Mouse (Mus musculus) CH12.LX (cell line): ENCODE measurements around the gene Twist2. TPM values are rescaled to one million over a fixed set of nuclear protein-coding genes. Genes with fewer than 3 reads are reported as not detected.

ENCODE experiments used
- DNase-seq: peaks from one replicate; pipeline ENCODE4 v3.0.0-alpha.2; 2013; ENCODE audit errors: extremely low read depth
- H3K27ac ChIP-seq: 2 replicates; pipeline ENCODE4 v1.5.1; 2012; ENCODE audit warnings: low read depth, mild to moderate bottlenecking, control low read depth, moderate library complexity; ENCODE audit not compliant: insufficient read depth
- H3K27me3 ChIP-seq: replicated peaks from 2 replicates; pipeline ENCODE3; 2012; ENCODE audit warnings: inconsistent platforms
- H3K36me3 ChIP-seq, 2 experiments: replicated peaks in 1 of 2; 2 replicates each; pipeline versions ENCODE3 to v1.6.1; 2012; ENCODE audit warnings: inconsistent platforms in 1 of 2, low read length in 1 of 2, mild to moderate bottlenecking in 1 of 2, mixed read lengths in 1 of 2, moderate library complexity in 1 of 2; ENCODE audit not compliant: control insufficient read depth in 1 of 2, insufficient read depth in 1 of 2
- H3K4me1 ChIP-seq, 2 experiments: 2 replicates each; pipeline ENCODE4 v1.6.1; 2012; ENCODE audit warnings: inconsistent platforms in 1 of 2, moderate library complexity in 1 of 2; ENCODE audit not compliant: insufficient read depth in 2 of 2, control insufficient read depth in 1 of 2
- H3K4me2 ChIP-seq: 2 replicates; pipeline ENCODE4 v1.6.1; 2012; ENCODE audit warnings: low read depth, mild to moderate bottlenecking, control low read depth; ENCODE audit not compliant: poor library complexity, insufficient read depth, severe bottlenecking
- H3K4me3 ChIP-seq, 3 experiments: fragments of 150-350 bp in 1 of 3; sonication (generic) in 1 of 3; replicated peaks in 1 of 3; 2 replicates each; pipeline versions ENCODE3 to v1.5.1; 2011 to 2012; ENCODE audit warnings: low read depth in 2 of 3, low read length in 2 of 3, mild to moderate bottlenecking in 2 of 3, moderate library complexity in 2 of 3, control low read depth in 1 of 3, improper control_type of control experiment in 1 of 3, inconsistent platforms in 1 of 3, mixed read lengths in 1 of 3; ENCODE audit not compliant: poor library complexity in 1 of 3
- H3K79me2 ChIP-seq: replicated peaks from 2 replicates; pipeline ENCODE4 v1.6.1; 2012; ENCODE audit warnings: mild to moderate bottlenecking, moderate library complexity; ENCODE audit not compliant: control insufficient read depth, poor library complexity, insufficient read depth, severe bottlenecking; ENCODE audit errors: extremely low read depth
- H3K9ac ChIP-seq: 2 replicates; pipeline ENCODE4 v1.6.1; 2012; ENCODE audit warnings: low read depth, mild to moderate bottlenecking, control low read depth, moderate library complexity; ENCODE audit not compliant: insufficient read depth
- H3K9me3 ChIP-seq: replicated peaks from 2 replicates; pipeline ENCODE3; 2012; ENCODE audit warnings: low read length, inconsistent platforms, mixed read lengths
- CHD2 ChIP-seq: IDR thresholded peaks from 2 replicates; pipeline ENCODE4 v1.6.1; 2011; ENCODE audit warnings: low read length, improper control_type of control experiment
- CTCF ChIP-seq, 2 experiments: IDR thresholded peaks in 1 of 2; conservative IDR thresholded peaks in 1 of 2; 2 replicates each; pipeline ENCODE4 v1.5.1; 2011 to 2012; ENCODE audit warnings: low read depth in 2 of 2, low read length in 2 of 2, improper control_type of control experiment in 1 of 2, inconsistent platforms in 1 of 2, mild to moderate bottlenecking in 1 of 2, moderate library complexity in 1 of 2
- E2F4 ChIP-seq: IDR thresholded peaks from 2 replicates; pipeline ENCODE4 v1.6.1; 2011; ENCODE audit warnings: low read depth, low read length, improper control_type of control experiment; ENCODE audit not compliant: insufficient replicate concordance
- ELF1 ChIP-seq: IDR thresholded peaks from 2 replicates; pipeline ENCODE4 v1.6.1; 2014; ENCODE audit warnings: low read depth, mild to moderate bottlenecking, inconsistent platforms, low read length, improper control_type of control experiment
- GABPA ChIP-seq: IDR thresholded peaks from 2 replicates; pipeline ENCODE4 v1.6.1; 2012; ENCODE audit warnings: low read depth, low read length, improper control_type of control experiment, inconsistent platforms; ENCODE audit not compliant: insufficient replicate concordance
- HCFC1 ChIP-seq: IDR thresholded peaks from 2 replicates; pipeline ENCODE4 v1.6.1; 2012; ENCODE audit warnings: low read depth, mild to moderate bottlenecking, inconsistent platforms, low read length, improper control_type of control experiment
- JUN ChIP-seq: IDR thresholded peaks from 2 replicates; pipeline ENCODE4 v1.6.1; 2011; ENCODE audit warnings: low read depth, mild to moderate bottlenecking, low read length, improper control_type of control experiment, moderate library complexity; ENCODE audit not compliant: insufficient read depth
- JUND ChIP-seq: conservative IDR thresholded peaks from 2 replicates; pipeline ENCODE4 v1.6.1; 2011; ENCODE audit warnings: low read depth, low read length, improper control_type of control experiment
- KAT2A ChIP-seq: IDR thresholded peaks from 2 replicates; pipeline ENCODE4 v1.6.1; 2012; ENCODE audit warnings: low read length, improper control_type of control experiment, inconsistent platforms; ENCODE audit not compliant: insufficient replicate concordance
- MAX ChIP-seq: IDR thresholded peaks from 2 replicates; pipeline ENCODE4 v1.6.1; 2011; ENCODE audit warnings: low read length, improper control_type of control experiment
- MAZ ChIP-seq: IDR thresholded peaks from 2 replicates; pipeline ENCODE4 v1.6.1; 2012; ENCODE audit warnings: low read depth, mild to moderate bottlenecking, inconsistent platforms, low read length, improper control_type of control experiment, moderate library complexity
- MEF2A ChIP-seq: IDR thresholded peaks from 2 replicates; pipeline ENCODE4 v1.6.1; 2014; ENCODE audit warnings: low read depth, mild to moderate bottlenecking, inconsistent platforms, low read length, improper control_type of control experiment, borderline replicate concordance
- MYC ChIP-seq: IDR thresholded peaks from 2 replicates; pipeline ENCODE4 v1.6.1; 2011; ENCODE audit warnings: low read depth, mild to moderate bottlenecking, improper control_type of control experiment, low read length
- NELFE ChIP-seq: IDR thresholded peaks from 2 replicates; pipeline ENCODE4 v1.6.1; 2011; ENCODE audit warnings: low read depth, low read length, improper control_type of control experiment
- NRF1 ChIP-seq: IDR thresholded peaks from 2 replicates; pipeline ENCODE4 v1.6.1; 2014; ENCODE audit warnings: low read depth, mild to moderate bottlenecking, inconsistent platforms, low read length, improper control_type of control experiment, moderate library complexity
- RAD21 ChIP-seq: IDR thresholded peaks from 2 replicates; pipeline ENCODE4 v1.6.1; 2011; ENCODE audit warnings: low read depth, mild to moderate bottlenecking, low read length, improper control_type of control experiment, moderate library complexity
- SMC3 ChIP-seq: IDR thresholded peaks from 2 replicates; pipeline ENCODE4 v1.6.1; 2011; ENCODE audit warnings: low read depth, low read length, improper control_type of control experiment
- TBP ChIP-seq: conservative IDR thresholded peaks from 2 replicates; pipeline ENCODE4 v1.6.1; 2011; ENCODE audit warnings: low read depth, low read length, improper control_type of control experiment
- UBTF ChIP-seq: IDR thresholded peaks from 2 replicates; pipeline ENCODE4 v1.6.1; 2012; ENCODE audit warnings: low read depth, mild to moderate bottlenecking, inconsistent platforms, low read length, improper control_type of control experiment, moderate library complexity
- USF2 ChIP-seq: conservative IDR thresholded peaks from 2 replicates; pipeline ENCODE4 v1.6.1; 2011; ENCODE audit warnings: low read depth, low read length, improper control_type of control experiment
- ZKSCAN1 ChIP-seq: IDR thresholded peaks from 2 replicates; pipeline ENCODE4 v1.6.1; 2012; ENCODE audit warnings: low read depth, inconsistent platforms, low read length, improper control_type of control experiment, borderline replicate concordance
- dilution Hi-C: fragments of 300-500 bp; cut with MboI; formaldehyde crosslinking; loops from 2 replicates; pipeline ENCODE4 v1.14.3; 2020; ENCODE audit warnings: low sequenced_read_pairs; ENCODE audit not compliant: extremely low pct_unique_long_range_greater_than_20kb, extremely low pct_ligation_motif_present
- in situ Hi-C: fragments of 300-500 bp; cut with MboI; formaldehyde crosslinking; loops from 3 replicates; pipeline ENCODE4 v1.14.3; 2019; ENCODE audit warnings: low sequenced_read_pairs, low pct_ligation_motif_present, low pct_unique_long_range_greater_than_20kb, mixed read lengths
- polyA plus RNA-seq: library from polyadenylated mRNA; unstranded; fragments of >175 nt; gene quantifications from 2 replicates; pipeline ENCODE4 v1.2.1, GENCODE M21; 2012; ENCODE audit warnings: low read depth; ENCODE audit not compliant: insufficient read length
- total RNA-seq, 2 experiments: library from RNA; depleted of rRNA; stranded (reverse); fragments of 300-350 nt in 1 of 2; fragments of >200 nt in 1 of 2; gene quantifications; 2 replicates each; pipeline ENCODE4 v1.2.3; 2012 to 2014

Twist2 gene
- total and polyA plus RNA-seq, 3 experiments = not detected

DNA sequence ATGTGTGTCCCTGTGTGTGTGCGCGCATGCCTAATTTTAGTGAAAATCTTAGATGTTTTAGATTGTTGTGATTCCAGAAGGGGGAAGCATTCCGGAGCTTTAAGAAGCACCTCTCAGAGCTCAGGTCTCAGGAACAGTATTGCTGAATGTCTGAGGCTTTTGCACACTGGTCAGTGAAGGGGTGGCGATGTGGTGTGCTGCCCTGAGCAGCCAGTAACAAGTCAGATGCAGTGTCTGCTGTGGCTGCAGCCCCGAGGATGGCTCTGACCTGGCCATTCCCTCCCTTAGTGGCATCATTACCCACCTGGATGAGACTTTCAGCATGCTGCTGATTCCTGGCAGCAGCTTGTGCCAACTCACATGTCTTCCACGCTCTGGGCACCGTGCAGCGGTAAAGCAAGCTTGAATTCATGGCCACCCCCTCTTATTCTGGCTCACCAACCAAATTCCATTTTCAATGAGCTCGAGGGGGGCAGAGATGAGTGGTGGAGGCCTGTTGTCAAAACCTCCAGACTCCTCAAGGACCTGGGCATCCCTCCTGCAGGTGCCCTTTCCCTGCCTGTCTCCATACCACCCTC, 44.2 kb downstream of the Twist2 start:
- Histone ChIP-seq H3K36me3 (no peaks in the 10 kb centered on the region), H3K79me2 (no peaks in the 10 kb centered on the region), H3K4me3 (no peak overlapping the region), H3K9me3 (peaks cover 9% of the 10 kb centered on the region), H3K9ac (no peak overlapping the region), H3K27ac (no peak overlapping the region), H3K27me3 (peaks cover 51% of the 10 kb centered on the region), H3K4me2 (no peak overlapping the region), H3K4me1 (no peaks in the 10 kb centered on the region)
- dilution Hi-C loops = no loop called here
- DNase-seq = no peak
- TF ChIP-seq UBTF (no peak), NRF1 (no peak), RAD21 (no peak), JUND (no peak), CHD2 (no peak), MAZ (no peak), CTCF (conservative IDR thresholded peaks at IDR 0.05 in 1 of 2, IDR thresholded peaks at IDR 0.05 in 1 of 2; ENCODE audit: low read depth in 2 of 2, low read length in 2 of 2) (no peak), SMC3 (no peak), KAT2A (no peak), ZKSCAN1 (no peak), GABPA (no peak), TBP (no peak), JUN (no peak), USF2 (no peak), MYC (no peak), MEF2A (no peak)
- in situ Hi-C loops = no loop called here

DNA sequence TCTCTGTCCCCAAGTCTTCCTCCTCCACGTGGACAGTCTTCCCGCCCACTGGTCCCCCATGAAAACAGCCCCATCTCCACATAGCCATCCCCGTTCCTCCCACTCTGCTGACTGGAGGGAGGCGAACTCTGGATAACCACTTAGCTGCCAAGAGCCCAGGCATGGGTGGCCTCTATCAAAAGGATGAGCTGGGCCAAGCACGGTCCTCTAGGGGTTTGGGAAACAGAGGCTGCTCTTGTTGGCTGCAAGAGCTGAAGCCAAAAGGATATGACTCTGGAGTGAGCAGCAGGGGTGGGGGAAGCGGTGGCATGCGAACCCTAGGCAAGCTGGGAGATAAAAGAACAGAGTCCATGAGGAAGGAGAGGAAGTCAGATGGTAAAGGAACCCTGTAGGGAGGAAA, 50.0 kb downstream of the Twist2 start:
- DNase-seq = no peak
- dilution Hi-C loops (no loop called here), in situ Hi-C loops (no loop called here)
- no peaks in the 10 kb centered on the region for H3K9me3 ChIP-seq
- H3K79me2 ChIP-seq = no peaks in the 10 kb centered on the region
- no peak overlapping the region for H3K27ac ChIP-seq
- no peaks in the 10 kb centered on the region for H3K4me1 ChIP-seq
- TF ChIP-seq HCFC1 (no peak), NELFE (no peak), E2F4 (no peak), ELF1 (no peak), MAX (no peak)
- no peak overlapping the region for H3K9ac ChIP-seq
- H3K27me3 ChIP-seq = peaks cover 73% of the 10 kb centered on the region
- H3K36me3 ChIP-seq = no peaks in the 10 kb centered on the region
- H3K4me2 ChIP-seq = no peak overlapping the region
- H3K4me3 ChIP-seq = no peak overlapping the region
